In the genomic region with DNA sequence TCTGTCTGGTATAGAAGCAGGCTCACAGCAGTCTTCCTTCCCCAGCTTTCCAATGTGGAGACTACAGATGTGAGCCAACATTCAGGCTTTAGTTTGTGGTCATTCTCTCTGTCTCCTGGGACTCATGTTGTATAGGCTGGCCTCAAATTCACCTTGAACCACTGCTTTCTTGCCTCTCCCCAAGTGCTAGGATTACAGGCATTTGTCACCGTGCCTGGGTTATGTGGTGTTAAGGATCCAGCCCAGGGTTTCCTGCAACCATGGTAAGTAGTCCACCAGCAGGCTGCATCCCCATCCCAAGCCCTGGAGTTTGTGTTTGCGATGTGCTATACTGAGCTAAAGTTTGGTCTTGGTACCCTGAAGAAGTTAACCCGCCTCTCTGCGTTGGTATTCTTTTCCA, we compare ENCODE assay signal across 9 mouse cellular contexts. TPM values are rescaled to one million over a fixed set of nuclear protein-coding genes. Genes with fewer than 3 reads are reported as not detected.
A peak's percentile ranks its signal among the peaks of the same experiment; 100 is the strongest.
DNase-seq lines count a peak whose midpoint lies in the region; ATAC-seq and TF ChIP-seq lines count a peak whose summit lies in the region.
"Had no signal": no experiment of that assay in that cellular context is flagged by ENCODE, and none has a peak within 500 bp of the region (broad histone marks: within the 10 kb centered on the region; RNA-seq: fewer than 3 reads in every experiment).

No protein-coding gene starts in this region.

- no peaks in the 10 kb centered on the region for H3K27me3 ChIP-seq in cerebellum, adult 2 months (ENCODE audit: control insufficient read depth, insufficient read depth, low read length)
- H3K27me3 ChIP-seq in limb, embryonic 10.5 days (ENCODE audit: low read depth, poor library complexity, severe bottlenecking), result no peaks in the 10 kb centered on the region
- H3K27me3 ChIP-seq in stomach, embryonic 15.5 days (replicated peaks), result no peaks in the 10 kb centered on the region

- peak overlapping the region; percentile 80 for H3K27ac ChIP-seq in cerebellum, adult 2 months (ENCODE audit: insufficient read depth, low read length)
- H3K27ac ChIP-seq in limb, embryonic 10.5 days, result peak overlapping the region; percentile 91
- H3K27ac ChIP-seq in stomach, embryonic 15.5 days, result peak overlapping the region; percentile 78

- no peak for DNase-seq in cerebellum, adult 2 months
- no peak for DNase-seq in cerebellum, postnatal 14 days
- peak; percentile 18 for DNase-seq in retina, embryonic 14.5 days (ENCODE audit: low spot score)
- no peak for DNase-seq in retina, postnatal 1 day
- DNase-seq in limb, embryonic 10.5 days (ENCODE audit: low spot score), result peak; percentile 43
- no peak for DNase-seq in right cerebral cortex, postnatal 36 days (ENCODE audit: low spot score in 2 of 2)
- no peak for DNase-seq in spleen, postnatal 4 days (ENCODE audit: low spot score in 2 of 2)
- DNase-seq: liver had no signal

- TF ChIP-seq CTCF in cerebellum, adult 2 months (IDR thresholded peaks at IDR 0.05; ENCODE audit: borderline replicate concordance, insufficient read depth, low read depth, low read length), result no peak

- H3K4me2 ChIP-seq in stomach, embryonic 15.5 days, result peak overlapping the region; percentile 46; the same call in 1 of the 2 replicates

- H3K9ac ChIP-seq in stomach, embryonic 15.5 days, result no peak overlapping the region

- H3K36me3 ChIP-seq in limb, embryonic 10.5 days, result no peaks in the 10 kb centered on the region
- H3K36me3 ChIP-seq in stomach, embryonic 15.5 days, result no peaks in the 10 kb centered on the region

- 25% methylated on average over 4 of the region's 4 CpGs for WGBS in cerebellum, adult 2 months
- 46% methylated on average over 4 of the region's 4 CpGs for whole genome bisulfite sequencing in limb, embryonic 10.5 days
- 50% methylated on average over 4 of the region's 4 CpGs for WGBS in stomach, embryonic 15.5 days

- H3K4me3 ChIP-seq in cerebellum, adult 2 months (replicated peaks; ENCODE audit: insufficient read depth, low read depth, low read length), result peak overlapping the region; percentile 39
- peak overlapping the region; percentile 43 for H3K4me3 ChIP-seq in limb, embryonic 10.5 days
- H3K4me3 ChIP-seq in stomach, embryonic 15.5 days (replicated peaks), result no peak overlapping the region

- peaks cover 9% of the 10 kb centered on the region for H3K4me1 ChIP-seq in cerebellum, adult 2 months (ENCODE audit: control insufficient read depth, insufficient read depth, low read length)
- peaks cover 39% of the 10 kb centered on the region for H3K4me1 ChIP-seq in limb, embryonic 10.5 days
- peaks cover 19% of the 10 kb centered on the region for H3K4me1 ChIP-seq in stomach, embryonic 15.5 days

- no peaks in the 10 kb centered on the region for H3K9me3 ChIP-seq in limb, embryonic 10.5 days (replicated peaks)
- no peaks in the 10 kb centered on the region for H3K9me3 ChIP-seq in stomach, embryonic 15.5 days

- ATAC-seq in stomach, embryonic 15.5 days (ENCODE audit: insufficient read depth, low FRiP score, low read depth), result no peak

- no peak for TF ChIP-seq POLR2A in cerebellum, adult 2 months (IDR thresholded peaks at IDR 0.05; ENCODE audit: borderline replicate concordance, insufficient read depth, low read length)

RNA-seq across cellular contexts. Expression of gene Rab30, which starts 35.2 kb away (rescaled TPM):
- 20.8 and 23.0 TPM in 2 replicates for polyA plus RNA-seq in cerebellum, adult 2 months (2012; rRNA removed)
- 9.3 and 11.2 TPM in 2 replicates for polyA plus RNA-seq in limb, embryonic 10.5 days (2016; fragmentation: Nextera tagmentation; extraction: Ambion mirVana)
- 18.4 and 23.9 TPM in 2 replicates for polyA plus RNA-seq in stomach, embryonic 15.5 days (2015; fragmentation: Nextera tagmentation; extraction: Ambion mirVana)

Comparison
In these comparisons a context has a peak if more than half of its experiments do, and no peak if none do; other contexts are left out.
1. DNase-seq: peak in retina, embryonic 14.5 days (single experiment) and limb, embryonic 10.5 days (single experiment); none in cerebellum, adult 2 months (0 of 2), cerebellum, postnatal 14 days (0 of 2), retina, postnatal 1 day (single experiment), right cerebral cortex, postnatal 36 days (0 of 2) and spleen, postnatal 4 days (0 of 2).
2. Peak in every context shown above with its lines, with median percentiles within 50 percentile points of each other: H3K27ac ChIP-seq.